Mouse (Mus musculus) gastrocnemius, postnatal 10 days (tissue): ENCODE measurements around the gene Tmem45a2. TPM values are rescaled to one million over a fixed set of nuclear protein-coding genes. Genes with fewer than 3 reads are reported as not detected.

Source experiments
- total RNA-seq, 2 experiments: library from RNA; stranded (reverse); gene quantifications; 2 replicates each; pipeline ENCODE4 v1.2.3; 2021

Tmem45a2 gene
- total RNA-seq, 2 experiments from 2014 or later: not detected

Other genes starting within 250 kb of the Tmem45a2 start
- gene Tmem45a, start 185.2 kb downstream of the Tmem45a2 start, total RNA-seq: 10 to 100 TPM; 13.6 to 15.2 TPM
- not detected for gene Lnp1, start 143.3 kb downstream of the Tmem45a2 start, total RNA-seq
- gene Tomm70a, start 50.3 kb upstream of the Tmem45a2 start, total RNA-seq: 10 to 100 TPM; 39.7 to 40.4 TPM
- gene Nit2, start 96.0 kb upstream of the Tmem45a2 start, total RNA-seq: 10 to 100 TPM; 34.5 to 35.0 TPM
- gene Tbc1d23, start 160.1 kb upstream of the Tmem45a2 start, total RNA-seq: 10 to 100 TPM; 24.6 to 29.0 TPM
- not detected for gene Tmem30c, start 221.5 kb upstream of the Tmem45a2 start, total RNA-seq